Mouse (Mus musculus) thymus, postnatal 25 days (tissue): ENCODE measurements around the gene Olfr267.

Source experiments
- DNase-seq: peaks from one replicate; pipeline ENCODE4 v3.0.0; 2022

Olfr267 gene

GRCm38 (mm10) chr4:58787616-58788015 lies at the start of gene Olfr267:
Gene Olfr267, minus strand, starts transcription at chr4:58787716.
- no peak for DNase-seq

DNA sequence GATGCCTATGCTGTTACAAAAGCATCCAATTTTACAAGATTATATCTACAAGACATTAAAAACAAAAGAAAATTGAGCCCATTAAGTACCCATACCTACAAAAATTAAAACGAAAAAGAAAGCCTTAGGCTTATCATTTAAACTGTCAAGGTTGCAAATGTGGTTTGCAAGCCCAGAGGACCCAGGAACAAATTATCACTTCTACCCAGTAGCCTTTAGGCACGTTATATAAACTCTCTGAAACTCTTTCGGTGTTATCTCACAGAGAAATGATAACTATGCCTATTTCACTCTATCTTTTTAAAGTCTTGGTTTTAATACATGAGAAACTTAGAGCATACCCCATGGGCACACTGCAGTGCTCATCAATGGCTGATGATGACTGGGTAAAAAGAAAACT lies 45.4 kb upstream of the Olfr267 start:
- no peak for DNase-seq

- DNase-seq: no peak
Measured at GRCm38 (mm10) chr4:58825921-58826320, 38.4 kb upstream of the Olfr267 start.

- DNase-seq: no peak
Measured at GRCm38 (mm10) chr4:58786659-58787058, 857 bp downstream of the Olfr267 start.

- DNase-seq: no peak
Measured at GRCm38 (mm10) chr4:58763417-58763816, 24.1 kb downstream of the Olfr267 start.

- DNase-seq: no peak
Measured at GRCm38 (mm10) chr4:58749510-58749909, 38.0 kb downstream of the Olfr267 start.

DNA sequence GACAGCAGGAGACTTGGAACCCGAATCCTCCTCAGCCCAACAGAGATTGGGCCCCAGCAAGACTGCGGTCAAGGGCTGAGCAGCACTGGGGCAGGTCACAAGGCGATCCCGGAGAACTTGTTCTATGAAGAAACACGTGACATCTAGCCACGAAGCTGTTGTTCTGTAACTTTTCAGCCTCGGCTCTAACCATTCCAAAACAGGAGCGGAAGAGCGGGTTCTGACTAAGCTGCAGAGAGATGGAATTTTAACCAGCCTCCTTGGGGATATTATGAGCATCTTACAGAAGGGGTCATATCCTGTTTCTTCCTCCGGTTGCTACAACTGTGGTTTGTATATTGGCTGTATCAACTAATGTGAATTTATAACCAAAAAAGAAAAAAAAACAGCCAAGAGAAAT lies 38.4 kb downstream of the Olfr267 start:
- DNase-seq: no peak

DNA sequence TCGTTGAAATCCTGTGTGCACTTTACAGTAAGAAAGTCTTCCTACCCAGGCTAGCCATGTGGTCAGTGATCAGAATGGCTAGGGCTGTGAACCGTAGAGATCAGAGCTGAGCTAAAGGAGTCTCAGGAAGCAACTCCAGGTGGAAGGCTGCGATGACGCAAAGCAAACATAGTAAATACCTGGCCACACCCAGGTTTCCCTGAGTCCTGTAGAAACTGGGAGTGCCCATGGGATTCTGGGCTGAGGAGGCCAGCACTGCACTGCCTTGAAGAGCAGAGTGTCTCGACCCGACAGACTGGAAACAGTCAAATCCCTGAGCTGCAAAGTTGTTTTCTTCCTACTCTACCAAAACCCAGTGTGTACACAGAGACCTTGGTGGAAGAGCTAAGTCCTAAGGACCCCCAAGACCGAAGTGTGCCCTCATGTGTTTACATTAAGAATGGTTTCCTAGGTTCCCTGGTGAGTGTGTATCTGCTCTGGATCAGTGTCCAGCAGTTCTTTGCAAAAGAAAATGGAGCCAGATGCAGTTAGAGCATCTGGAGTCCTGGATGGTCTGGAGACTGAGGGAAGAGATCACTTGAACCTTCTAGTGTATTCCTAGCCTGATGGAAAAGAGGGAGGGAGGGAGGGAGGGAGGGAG lies 41.8 kb downstream of the Olfr267 start:
- no peak for DNase-seq

GRCm38 (mm10) chr4:58736867-58737633 lies 50.5 kb downstream of the Olfr267 start:
- DNase-seq: no peak
